Mouse (Mus musculus): Measurements from ENCODE around the gene Hivep3.

Hivep3 gene

DNA sequence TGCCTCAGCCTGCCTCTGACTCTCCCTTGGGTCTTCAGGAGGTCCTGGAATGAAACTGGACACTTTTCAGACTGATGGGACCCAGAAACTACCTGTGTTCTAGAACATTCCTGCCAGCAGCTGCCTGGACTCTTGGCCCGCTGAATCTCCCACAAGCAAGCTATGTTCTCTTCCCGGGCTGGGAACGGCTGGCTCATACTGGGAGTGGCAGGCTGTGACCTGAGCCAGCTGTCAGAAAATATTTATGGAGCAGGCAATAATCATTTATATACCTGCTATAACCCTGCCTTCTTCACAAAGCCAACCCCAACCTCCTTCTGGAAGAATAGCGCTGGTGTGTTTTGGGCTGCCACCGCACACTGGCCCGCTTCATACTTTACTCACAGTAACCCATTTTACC is 434.2 kb downstream of the Hivep3 start:
- H3K4me3 ChIP-seq (replicated peaks; ENCODE audit: low read length): no peak overlapping the region
- no peaks in the 10 kb centered on the region for H3K36me3 ChIP-seq (ENCODE audit: insufficient read depth, low read length)
- TF ChIP-seq NANOG (IDR thresholded peaks at IDR 0.05; ENCODE audit: borderline replicate concordance, low read length): no peak
- no peak for TF ChIP-seq CTCF (conservative IDR thresholded peaks at IDR 0.05; ENCODE audit: low read length)
- no peak for TF ChIP-seq POU5F1 (IDR thresholded peaks at IDR 0.05; ENCODE audit: borderline replicate concordance, low read length)
- peaks cover 22% of the 10 kb centered on the region for H3K4me1 ChIP-seq (replicated peaks; ENCODE audit: low read depth, low read length)
- peaks cover 39% of the 10 kb centered on the region for H3K27me3 ChIP-seq (ENCODE audit: insufficient read depth, low read length)
- no peaks in the 10 kb centered on the region for H3K9me3 ChIP-seq (ENCODE audit: low read length)

DNA sequence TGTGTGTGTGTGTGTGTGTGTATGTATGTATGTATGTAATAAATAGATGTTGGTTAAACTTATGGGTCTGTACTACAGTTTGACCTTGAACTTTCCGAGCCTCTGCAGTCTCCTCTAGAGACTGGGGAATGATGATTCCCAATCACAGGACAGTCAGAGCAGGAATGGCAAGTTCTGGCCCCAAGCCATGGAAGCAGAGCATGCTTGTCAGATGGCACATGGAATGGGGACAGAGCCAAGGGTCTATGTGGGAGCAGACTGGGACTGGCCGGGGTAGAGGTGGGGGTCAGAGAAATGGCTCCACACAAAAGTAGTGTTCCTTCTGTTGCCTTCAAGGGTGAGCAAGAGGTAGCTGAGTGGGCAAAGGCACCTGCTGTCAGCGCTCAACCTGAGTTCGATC is 434.8 kb downstream of the Hivep3 start:
- H3K4me1 ChIP-seq (replicated peaks; ENCODE audit: low read depth, low read length): peaks cover 18% of the 10 kb centered on the region
- TF ChIP-seq NANOG (IDR thresholded peaks at IDR 0.05; ENCODE audit: borderline replicate concordance, low read length): no peak
- TF ChIP-seq CTCF (conservative IDR thresholded peaks at IDR 0.05; ENCODE audit: low read length): no peak
- no peak for TF ChIP-seq POU5F1 (IDR thresholded peaks at IDR 0.05; ENCODE audit: borderline replicate concordance, low read length)
- peaks cover 35% of the 10 kb centered on the region for H3K27me3 ChIP-seq (ENCODE audit: insufficient read depth, low read length)
- H3K9me3 ChIP-seq (ENCODE audit: low read length): no peaks in the 10 kb centered on the region
- H3K4me3 ChIP-seq (replicated peaks; ENCODE audit: low read length): no peak overlapping the region
- H3K36me3 ChIP-seq (ENCODE audit: insufficient read depth, low read length): no peaks in the 10 kb centered on the region

DNA sequence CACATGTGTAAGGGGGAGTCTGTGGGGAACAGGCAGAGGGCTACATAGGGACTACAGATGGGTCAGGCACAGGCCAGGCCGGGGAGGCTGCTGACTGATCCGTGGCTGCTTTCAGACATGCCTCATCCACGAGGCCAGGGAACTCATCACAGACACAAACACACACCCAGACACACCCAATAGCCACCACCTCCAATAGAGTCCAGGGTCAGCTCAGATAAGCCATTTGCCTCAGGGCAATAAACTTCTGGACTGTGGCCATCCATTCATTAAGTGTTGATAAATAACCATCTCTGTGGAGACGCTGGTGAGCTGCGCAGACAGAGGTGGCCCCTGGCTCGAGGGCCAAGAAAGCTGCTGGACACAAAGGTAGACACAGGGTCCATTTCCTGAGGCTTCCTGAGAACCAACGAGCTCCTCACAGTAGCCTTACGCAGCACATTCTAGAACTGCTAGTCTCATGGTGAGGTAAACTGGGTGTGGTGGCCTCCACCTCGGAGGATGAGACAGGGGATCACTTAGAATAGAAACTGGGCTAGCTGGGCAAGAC is 436.9 kb downstream of the Hivep3 start:
- peaks cover 22% of the 10 kb centered on the region for H3K27me3 ChIP-seq (ENCODE audit: insufficient read depth, low read length)
- H3K4me3 ChIP-seq (replicated peaks; ENCODE audit: low read length): no peak overlapping the region
- H3K9me3 ChIP-seq (ENCODE audit: low read length): no peaks in the 10 kb centered on the region
- TF ChIP-seq CTCF (conservative IDR thresholded peaks at IDR 0.05; ENCODE audit: low read length): no peak
- TF ChIP-seq NANOG (IDR thresholded peaks at IDR 0.05; ENCODE audit: borderline replicate concordance, low read length): no peak
- TF ChIP-seq POU5F1 (IDR thresholded peaks at IDR 0.05; ENCODE audit: borderline replicate concordance, low read length): no peak
- no peaks in the 10 kb centered on the region for H3K36me3 ChIP-seq (ENCODE audit: insufficient read depth, low read length)
- peaks cover 6% of the 10 kb centered on the region; the same call in 1 of the 2 replicates for H3K4me1 ChIP-seq (replicated peaks; ENCODE audit: low read depth, low read length)

DNA sequence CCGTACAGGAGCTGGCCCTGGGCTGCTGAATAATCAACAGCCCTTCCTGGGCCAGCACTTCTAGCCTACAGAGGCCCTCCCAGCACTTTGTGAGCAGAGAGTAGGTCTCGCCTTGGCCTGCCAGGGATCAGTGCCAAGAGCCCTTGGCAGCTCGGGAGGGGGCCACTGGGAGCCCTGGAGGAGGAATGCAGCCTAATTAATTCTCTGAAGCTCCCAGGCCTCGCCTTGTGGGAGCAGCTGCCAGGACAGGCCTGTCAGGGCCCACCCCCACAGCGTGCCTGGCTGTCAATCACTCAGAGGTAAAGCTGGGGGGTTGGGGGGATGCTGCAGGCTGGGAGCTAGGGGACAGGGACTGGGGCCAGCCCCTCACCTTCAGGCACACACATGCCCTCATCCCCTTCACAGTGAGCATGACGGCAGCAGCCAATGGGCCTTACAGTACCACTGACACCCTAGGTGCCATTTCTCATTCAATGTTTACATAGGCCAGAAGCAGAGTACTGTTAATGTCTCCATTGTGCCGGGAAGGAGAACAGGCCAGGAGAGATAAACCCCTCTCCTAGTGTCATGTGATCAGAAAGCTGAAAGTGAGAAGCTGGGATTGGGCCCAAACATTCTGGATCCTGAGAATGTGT is 438.6 kb downstream of the Hivep3 start:
- Histone ChIP-seq H3K36me3 (ENCODE audit: insufficient read depth, low read length) (no peaks in the 10 kb centered on the region), H3K9me3 (ENCODE audit: low read length) (no peaks in the 10 kb centered on the region), H3K4me1 (replicated peaks; ENCODE audit: low read depth, low read length) (peaks cover 6% of the 10 kb centered on the region; the same call in 1 of the 2 replicates), H3K4me3 (replicated peaks; ENCODE audit: low read length) (no peak overlapping the region), H3K27me3 (ENCODE audit: insufficient read depth, low read length) (peaks cover 18% of the 10 kb centered on the region)
- no peak for TF ChIP-seq NANOG (IDR thresholded peaks at IDR 0.05; ENCODE audit: borderline replicate concordance, low read length)
- TF ChIP-seq POU5F1 (IDR thresholded peaks at IDR 0.05; ENCODE audit: borderline replicate concordance, low read length): no peak
- TF ChIP-seq CTCF (conservative IDR thresholded peaks at IDR 0.05; ENCODE audit: low read length): no peak

DNA sequence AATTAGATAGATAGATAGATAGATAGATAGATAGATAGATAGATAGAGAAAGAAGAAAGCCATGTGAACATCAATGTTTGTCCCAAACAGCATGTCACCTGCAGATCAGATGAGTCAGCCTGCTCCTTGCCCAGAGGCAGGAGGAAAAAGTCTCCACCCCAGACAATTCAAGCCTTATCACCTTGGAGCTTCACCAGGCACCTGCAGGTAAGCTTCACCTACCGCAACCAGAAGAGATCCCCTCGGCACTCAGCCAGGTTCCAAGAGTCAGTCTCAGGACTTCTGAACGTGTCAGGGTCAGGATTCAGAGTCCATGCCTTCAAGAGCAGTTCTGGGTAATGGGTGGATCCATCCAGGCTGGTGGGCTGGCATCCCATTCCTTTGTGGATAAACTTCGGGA is 445.5 kb downstream of the Hivep3 start:
- TF ChIP-seq CTCF (conservative IDR thresholded peaks at IDR 0.05; ENCODE audit: low read length) (no peak), NANOG (IDR thresholded peaks at IDR 0.05; ENCODE audit: borderline replicate concordance, low read length) (no peak), POU5F1 (IDR thresholded peaks at IDR 0.05; ENCODE audit: borderline replicate concordance, low read length) (no peak)
- H3K36me3 ChIP-seq (ENCODE audit: insufficient read depth, low read length): no peaks in the 10 kb centered on the region
- H3K27me3 ChIP-seq (ENCODE audit: insufficient read depth, low read length): peaks cover 16% of the 10 kb centered on the region
- H3K4me3 ChIP-seq (replicated peaks; ENCODE audit: low read length): no peak overlapping the region
- no peaks in the 10 kb centered on the region for H3K9me3 ChIP-seq (ENCODE audit: low read length)
- H3K4me1 ChIP-seq (replicated peaks; ENCODE audit: low read depth, low read length): no peaks in the 10 kb centered on the region

DNA sequence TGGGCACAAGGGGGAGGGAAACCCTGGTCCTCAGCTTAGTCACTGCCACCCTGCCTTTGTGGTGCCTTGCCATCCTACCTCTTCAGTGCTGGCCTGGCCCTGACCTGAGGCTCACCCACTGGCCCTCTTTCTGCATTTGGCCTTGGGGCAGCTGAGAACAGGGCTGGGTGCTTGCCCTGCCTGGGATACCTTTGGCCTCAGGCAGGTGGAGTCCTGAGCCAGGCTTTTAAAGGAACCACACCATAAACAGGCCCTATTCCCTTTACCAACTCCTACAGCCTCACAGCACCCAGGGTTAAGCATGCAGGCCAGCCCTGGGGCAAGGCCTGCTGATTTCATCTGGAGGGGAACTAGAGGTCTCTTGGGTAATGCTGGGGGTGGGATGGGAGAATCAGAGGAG is 447.0 kb downstream of the Hivep3 start:
- no peak for TF ChIP-seq POU5F1 (IDR thresholded peaks at IDR 0.05; ENCODE audit: borderline replicate concordance, low read length)
- TF ChIP-seq CTCF (conservative IDR thresholded peaks at IDR 0.05; ENCODE audit: low read length): no peak
- TF ChIP-seq NANOG (IDR thresholded peaks at IDR 0.05; ENCODE audit: borderline replicate concordance, low read length): no peak
- H3K27me3 ChIP-seq (ENCODE audit: insufficient read depth, low read length): peaks cover 16% of the 10 kb centered on the region
- H3K9me3 ChIP-seq (ENCODE audit: low read length): no peaks in the 10 kb centered on the region

DNA sequence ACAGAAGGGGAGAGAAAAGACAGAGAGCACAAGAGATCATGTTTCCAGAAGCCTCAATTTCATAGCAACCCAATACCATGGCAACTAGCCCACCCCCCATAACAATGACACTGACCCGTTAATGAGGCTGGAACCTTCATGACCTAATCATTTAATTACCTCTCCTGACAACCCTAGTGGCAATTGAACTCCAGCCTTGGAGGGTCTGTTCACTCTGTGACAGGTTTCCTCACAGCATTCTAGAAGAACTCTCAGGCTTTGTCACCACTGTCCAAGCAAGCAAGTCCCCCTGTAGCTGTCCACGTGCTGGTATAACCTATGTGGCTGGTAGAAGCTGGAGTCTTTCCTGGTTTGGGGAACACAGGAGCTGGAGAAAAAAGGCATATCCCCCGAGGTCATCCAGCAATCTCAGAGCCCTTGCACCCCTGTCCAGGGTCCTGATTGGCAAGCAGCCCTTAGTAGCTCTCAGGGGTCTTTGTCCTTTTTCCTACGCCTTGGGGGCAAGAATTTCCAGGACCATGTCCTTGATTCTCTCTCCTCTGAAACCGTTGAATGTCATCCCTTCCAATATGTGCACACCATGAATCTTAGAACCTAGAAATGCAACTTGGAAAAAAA is 450.9 kb downstream of the Hivep3 start:
- Histone ChIP-seq H3K27me3 (ENCODE audit: insufficient read depth, low read length) (peaks cover 14% of the 10 kb centered on the region), H3K4me3 (replicated peaks; ENCODE audit: low read length) (no peak overlapping the region), H3K4me1 (replicated peaks; ENCODE audit: low read depth, low read length) (0 out of 2 replicates have a peak, but pooled peaks cover 6% of the 10 kb centered on the region), H3K9me3 (ENCODE audit: low read length) (no peaks in the 10 kb centered on the region), H3K36me3 (ENCODE audit: insufficient read depth, low read length) (no peaks in the 10 kb centered on the region)
- TF ChIP-seq CTCF (conservative IDR thresholded peaks at IDR 0.05; ENCODE audit: low read length) (no peak), POU5F1 (IDR thresholded peaks at IDR 0.05; ENCODE audit: borderline replicate concordance, low read length) (no peak)

More for the DNA sequence above, 447.0 kb downstream of the Hivep3 start:
- H3K4me3 ChIP-seq (replicated peaks; ENCODE audit: low read length): no peak overlapping the region
- no peaks in the 10 kb centered on the region for H3K4me1 ChIP-seq (replicated peaks; ENCODE audit: low read depth, low read length)
- no peaks in the 10 kb centered on the region for H3K36me3 ChIP-seq (ENCODE audit: insufficient read depth, low read length)

DNA sequence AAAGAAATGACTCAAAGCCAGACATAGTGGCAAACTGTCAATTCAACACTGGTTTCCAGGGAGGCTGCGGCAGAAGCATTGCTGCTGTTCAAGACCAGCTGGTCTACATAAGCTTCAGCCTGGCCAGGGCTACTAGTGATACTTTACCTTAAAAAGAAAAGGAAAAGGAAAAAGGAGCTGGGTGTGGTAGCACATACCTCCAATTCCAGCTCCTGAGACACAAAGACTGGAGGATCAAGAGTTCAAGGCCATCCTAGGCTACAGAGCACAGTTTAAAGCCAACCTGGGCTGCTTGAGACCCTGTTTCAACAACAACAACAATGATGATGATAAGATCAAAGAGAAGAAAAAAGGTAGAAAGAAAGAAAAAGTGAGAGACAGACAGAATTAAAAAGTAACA is 452.9 kb downstream of the Hivep3 start:
- Histone ChIP-seq H3K4me3 (replicated peaks; ENCODE audit: low read length) (no peak overlapping the region), H3K9me3 (ENCODE audit: low read length) (peaks cover 15% of the 10 kb centered on the region), H3K36me3 (ENCODE audit: insufficient read depth, low read length) (no peaks in the 10 kb centered on the region), H3K4me1 (replicated peaks; ENCODE audit: low read depth, low read length) (0 out of 2 replicates have a peak, but pooled peaks cover 6% of the 10 kb centered on the region), H3K27me3 (ENCODE audit: insufficient read depth, low read length) (peaks cover 2% of the 10 kb centered on the region; the same call in 1 of the 2 replicates)
- TF ChIP-seq POU5F1 (IDR thresholded peaks at IDR 0.05; ENCODE audit: borderline replicate concordance, low read length) (no peak), CTCF (conservative IDR thresholded peaks at IDR 0.05; ENCODE audit: low read length) (no peak), NANOG (IDR thresholded peaks at IDR 0.05; ENCODE audit: borderline replicate concordance, low read length) (no peak)
